Mouse (Mus musculus) hindbrain, embryonic 12.5 days (tissue): ENCODE results near the gene Zc3h13. TPM values are rescaled to one million over a fixed set of nuclear protein-coding genes. Genes with fewer than 3 reads are reported as not detected.

Source experiments
- ATAC-seq: fragments of 200-750 bp; cut with Nextera tagmentation; 2 replicates; pipeline ENCODE4 v1.8.0; 2017; ENCODE audit warnings: moderate TSS enrichment; ENCODE audit not compliant: low FRiP score
- H3K27ac ChIP-seq: fragments of 300-500 bp; sonication (generic); 2 replicates; pipeline ENCODE4 v1.5.1; 2016; ENCODE audit warnings: mild to moderate bottlenecking
- H3K27me3 ChIP-seq: fragments of 300-500 bp; sonication (generic); 2 replicates; pipeline ENCODE4 v1.6.1; 2016; ENCODE audit warnings: mild to moderate bottlenecking
- H3K36me3 ChIP-seq: fragments of 300-500 bp; sonication (generic); 2 replicates; pipeline ENCODE4 v1.6.1; 2016; ENCODE audit warnings: mild to moderate bottlenecking
- H3K4me1 ChIP-seq: fragments of 300-500 bp; sonication (generic); 2 replicates; pipeline ENCODE4 v1.6.1; 2016
- H3K4me2 ChIP-seq: fragments of 300-500 bp; sonication (generic); replicated peaks from 2 replicates; pipeline ENCODE4 v1.6.1; 2016; ENCODE audit warnings: mild to moderate bottlenecking
- H3K4me3 ChIP-seq: fragments of 300-500 bp; sonication (generic); 2 replicates; pipeline ENCODE4 v1.5.1; 2016; ENCODE audit warnings: mild to moderate bottlenecking
- H3K9ac ChIP-seq: fragments of 300-500 bp; sonication (generic); 2 replicates; pipeline ENCODE4 v1.6.1; 2016; ENCODE audit warnings: mild to moderate bottlenecking, moderate library complexity
- H3K9me3 ChIP-seq: fragments of 300-500 bp; sonication (generic); replicated peaks from 2 replicates; pipeline ENCODE4 v1.6.1; 2016; ENCODE audit warnings: mild to moderate bottlenecking
- WGBS: fragments of 180-500 bp; shearing (Covaris S2); methylation state at CpG from one replicate; pipeline ENCODE4 v1.1.7; 2016; 5-methylcytosine and 5-hydroxymethylcytosine counted together
- polyA plus RNA-seq: library from polyadenylated mRNA; unstranded; fragments of >200 nt; fragmentation: Nextera tagmentation; extraction: Ambion mirVana; gene quantifications from 2 replicates; pipeline ENCODE4 v1.2.1, GENCODE M21; 2016

Gene Zc3h13
- polyA plus RNA-seq, 1 experiment from 2014 or later, result 43.9 TPM

DNA sequence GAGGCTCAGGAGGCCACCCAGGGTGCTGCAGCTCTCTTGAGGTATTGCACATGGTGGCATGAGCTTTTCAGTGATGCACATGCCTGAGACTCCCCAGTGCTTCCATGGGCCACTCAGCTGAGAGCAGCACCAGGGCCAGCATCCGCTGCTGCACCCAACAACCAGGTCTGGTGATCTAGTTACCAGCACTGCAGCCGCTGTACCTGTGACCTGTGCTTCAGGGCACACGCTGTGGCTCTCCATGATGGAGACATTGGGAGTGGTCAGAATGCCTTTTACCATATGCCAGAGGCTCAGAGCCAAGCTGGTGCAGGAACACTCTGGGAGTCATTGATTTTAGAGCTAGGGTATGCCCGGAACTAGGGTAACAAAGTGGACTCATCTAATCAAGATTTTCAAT lies 50.1 kb downstream of the Zc3h13 start:
- H3K4me1 ChIP-seq, result no peaks in the 10 kb centered on the region
- H3K9me3 ChIP-seq, result no peaks in the 10 kb centered on the region
- no peak overlapping the region for H3K9ac ChIP-seq
- H3K4me3 ChIP-seq, result no peak overlapping the region
- no peak for ATAC-seq
- 95% methylated on average over 4 of the region's 4 CpGs for WGBS
- H3K4me2 ChIP-seq, result no peak overlapping the region
- no peak overlapping the region for H3K27ac ChIP-seq
- H3K27me3 ChIP-seq, result no peaks in the 10 kb centered on the region
- H3K36me3 ChIP-seq, result peaks cover 60% of the 10 kb centered on the region

- no peak overlapping the region for H3K4me3 ChIP-seq
- no peak overlapping the region for H3K27ac ChIP-seq
- WGBS, result 88% methylated on average over 2 of the region's 2 CpGs
- no peak for ATAC-seq
- H3K4me2 ChIP-seq, result no peak overlapping the region
- no peak overlapping the region for H3K9ac ChIP-seq
- no peaks in the 10 kb centered on the region for H3K9me3 ChIP-seq
- no peaks in the 10 kb centered on the region for H3K27me3 ChIP-seq
- no peaks in the 10 kb centered on the region for H3K4me1 ChIP-seq
- peaks cover 41% of the 10 kb centered on the region for H3K36me3 ChIP-seq
Measured at GRCm38 (mm10) chr14:75337884-75338283, 53.7 kb downstream of the Zc3h13 start.

DNA sequence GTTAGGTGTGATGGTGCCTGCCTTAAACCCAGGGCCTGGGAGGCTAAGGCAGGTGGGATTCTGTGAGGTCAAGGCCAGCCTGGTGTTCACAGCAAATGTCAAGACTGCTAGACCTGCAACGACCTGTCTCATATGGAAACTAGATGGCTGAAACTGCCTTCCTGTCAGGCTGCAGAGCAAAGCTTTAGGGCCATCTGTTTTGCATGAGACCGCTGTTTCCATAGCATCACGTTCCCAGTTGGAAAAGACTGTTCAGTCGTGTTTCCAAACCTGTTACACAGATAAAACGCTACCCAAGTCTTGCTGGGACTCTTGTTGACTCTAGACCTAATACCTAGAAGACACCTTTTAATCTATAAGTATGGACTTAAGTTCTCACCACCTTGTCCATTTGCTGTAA lies 61.9 kb downstream of the Zc3h13 start:
- peaks cover 32% of the 10 kb centered on the region for H3K36me3 ChIP-seq
- no peaks in the 10 kb centered on the region for H3K4me1 ChIP-seq
- 84% methylated on average over 5 of the region's 5 CpGs for WGBS
- ATAC-seq, result no peak
- H3K4me3 ChIP-seq, result no peak overlapping the region
- no peaks in the 10 kb centered on the region for H3K27me3 ChIP-seq
- H3K9ac ChIP-seq, result no peak overlapping the region
- H3K27ac ChIP-seq, result no peak overlapping the region
- no peaks in the 10 kb centered on the region for H3K9me3 ChIP-seq
- H3K4me2 ChIP-seq, result no peak overlapping the region

- no peaks in the 10 kb centered on the region for H3K27me3 ChIP-seq
- H3K4me3 ChIP-seq, result no peak overlapping the region
- no peak for ATAC-seq
- H3K4me2 ChIP-seq, result no peak overlapping the region
- no peak overlapping the region for H3K27ac ChIP-seq
- 0 out of 2 replicates have a peak, but pooled peaks cover 1% of the 10 kb centered on the region for H3K36me3 ChIP-seq
- H3K9me3 ChIP-seq, result no peaks in the 10 kb centered on the region
- no peak overlapping the region for H3K9ac ChIP-seq
- no peaks in the 10 kb centered on the region for H3K4me1 ChIP-seq
- 71% methylated on average over 4 of the region's 4 CpGs for WGBS
Measured at GRCm38 (mm10) chr14:75351626-75352025, 67.5 kb downstream of the Zc3h13 start.

- H3K9me3 ChIP-seq, result no peaks in the 10 kb centered on the region
- H3K4me2 ChIP-seq, result no peak overlapping the region
- H3K27ac ChIP-seq, result no peak overlapping the region
- 0 out of 2 replicates have a peak, but pooled peaks cover 2% of the 10 kb centered on the region for H3K27me3 ChIP-seq
- no peaks in the 10 kb centered on the region for H3K36me3 ChIP-seq
- WGBS, result 50% methylated on average over 6 of the region's 6 CpGs
- no peak overlapping the region for H3K9ac ChIP-seq
- no peak for ATAC-seq
- H3K4me3 ChIP-seq, result no peak overlapping the region
- peaks cover 2% of the 10 kb centered on the region; the same call in 1 of the 2 replicates for H3K4me1 ChIP-seq
Measured at GRCm38 (mm10) chr14:75363316-75363715, 79.1 kb downstream of the Zc3h13 start.

DNA sequence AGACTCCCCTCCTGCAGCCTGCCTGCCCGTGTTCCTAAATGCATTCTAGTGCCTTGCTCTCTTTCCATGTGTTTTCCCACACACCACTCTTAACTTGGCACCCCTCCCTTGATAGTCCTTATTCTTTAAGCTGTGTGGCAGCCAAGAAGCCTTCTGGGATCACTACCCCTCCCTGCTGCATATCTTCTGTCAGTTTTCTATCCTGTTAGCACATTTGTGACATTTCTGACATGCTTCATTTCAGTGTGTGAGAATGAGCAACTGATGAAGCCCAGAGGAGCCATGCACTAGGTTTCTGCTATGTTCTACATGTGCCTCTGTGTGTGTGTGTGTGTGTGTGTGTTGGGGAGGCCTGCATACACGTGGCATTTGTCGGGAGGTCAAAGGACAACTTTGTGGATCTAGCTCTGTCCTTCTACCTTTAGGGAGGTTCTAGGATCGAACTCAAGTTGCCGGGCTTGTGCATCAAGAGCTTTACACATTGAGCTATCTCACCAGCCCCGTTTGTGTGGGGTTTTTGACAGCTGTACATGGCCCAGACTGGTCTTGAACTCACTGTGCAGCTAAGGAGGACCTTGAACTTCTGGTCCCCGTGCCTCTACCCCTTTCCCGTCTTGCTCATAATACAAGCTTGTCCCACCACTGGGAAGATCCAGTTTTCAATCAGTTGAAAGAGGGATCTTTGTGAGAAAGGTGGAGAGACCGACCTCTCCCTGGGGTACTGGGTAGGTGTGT lies 81.3 kb downstream of the Zc3h13 start:
- Histone ChIP-seq H3K4me1 (peaks cover 2% of the 10 kb centered on the region; the same call in 1 of the 2 replicates), H3K4me3 (no peak overlapping the region), H3K36me3 (no peaks in the 10 kb centered on the region), H3K4me2 (no peak overlapping the region), H3K9me3 (no peaks in the 10 kb centered on the region), H3K27me3 (0 out of 2 replicates have a peak, but pooled peaks cover 2% of the 10 kb centered on the region), H3K9ac (no peak overlapping the region), H3K27ac (no peak overlapping the region)
- 79% methylated on average over 9 of the region's 9 CpGs for WGBS
- ATAC-seq, result no peak

- H3K9me3 ChIP-seq, result no peaks in the 10 kb centered on the region
- H3K4me1 ChIP-seq, result peaks cover 2% of the 10 kb centered on the region; the same call in 1 of the 2 replicates
- no peak overlapping the region for H3K9ac ChIP-seq
- no peaks in the 10 kb centered on the region for H3K36me3 ChIP-seq
- 35% methylated on average over 11 of the region's 11 CpGs for WGBS
- no peak overlapping the region for H3K4me3 ChIP-seq
- no peak overlapping the region for H3K4me2 ChIP-seq
- H3K27ac ChIP-seq, result no peak overlapping the region
- H3K27me3 ChIP-seq, result 0 out of 2 replicates have a peak, but pooled peaks cover 2% of the 10 kb centered on the region
- no peak for ATAC-seq
Measured at GRCm38 (mm10) chr14:75366741-75367140, 82.6 kb downstream of the Zc3h13 start.

- Histone ChIP-seq H3K27ac (no peak overlapping the region), H3K4me3 (no peak overlapping the region), H3K9ac (no peak overlapping the region), H3K27me3 (0 out of 2 replicates have a peak, but pooled peaks cover 2% of the 10 kb centered on the region), H3K4me2 (no peak overlapping the region), H3K4me1 (peaks cover 2% of the 10 kb centered on the region; the same call in 1 of the 2 replicates), H3K36me3 (no peaks in the 10 kb centered on the region), H3K9me3 (no peaks in the 10 kb centered on the region)
- ATAC-seq, result no peak
- WGBS, result 49% methylated on average over 3 of the region's 3 CpGs
Measured at GRCm38 (mm10) chr14:75367503-75367902, 83.3 kb downstream of the Zc3h13 start.

- Histone ChIP-seq H3K27ac (no peak overlapping the region), H3K4me1 (no peaks in the 10 kb centered on the region)
- 58% methylated on average over 5 of the region's 5 CpGs for WGBS
Measured at GRCm38 (mm10) chr14:75369880-75370279, 85.7 kb downstream of the Zc3h13 start.

DNA sequence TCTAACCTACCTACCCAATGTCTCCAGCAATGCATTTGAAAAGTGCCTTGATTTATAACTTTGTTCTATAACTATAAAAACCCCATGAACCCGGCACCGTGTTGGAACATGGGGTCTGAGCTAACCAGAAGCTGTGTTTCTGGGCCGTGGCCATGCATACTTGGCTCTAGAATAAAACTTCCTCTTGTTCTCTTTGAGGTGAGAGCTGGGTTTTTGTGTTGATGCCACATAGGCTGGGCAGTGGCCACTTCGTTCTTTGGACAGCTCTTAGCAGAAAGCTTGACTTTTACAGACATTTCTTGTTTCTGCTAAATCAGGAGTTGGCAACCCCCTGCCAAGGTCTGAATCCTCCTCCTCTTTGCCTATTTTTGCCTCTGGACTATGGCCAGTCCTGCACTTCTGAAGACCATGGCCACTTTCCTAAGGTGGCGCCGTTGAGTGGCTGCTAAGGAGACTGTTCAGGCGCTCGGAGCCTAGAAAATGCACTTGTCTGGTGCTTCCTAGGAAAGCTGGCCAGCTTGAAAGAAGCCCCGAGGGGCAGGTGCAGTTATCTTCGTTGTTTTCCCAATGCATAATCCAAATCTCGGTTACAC lies 90.9 kb downstream of the Zc3h13 start:
- Histone ChIP-seq H3K36me3 (no peaks in the 10 kb centered on the region), H3K27me3 (no peaks in the 10 kb centered on the region), H3K9ac (no peak overlapping the region), H3K9me3 (no peaks in the 10 kb centered on the region), H3K4me1 (0 out of 2 replicates have a peak, but pooled peaks cover 5% of the 10 kb centered on the region), H3K4me3 (no peak overlapping the region), H3K4me2 (no peak overlapping the region), H3K27ac (no peak overlapping the region)
- 68% methylated on average over 11 of the region's 11 CpGs for WGBS
- no peak for ATAC-seq

More at GRCm38 (mm10) chr14:75369880-75370279, 85.7 kb downstream of the Zc3h13 start:
- Histone ChIP-seq H3K4me2 (no peak overlapping the region), H3K27me3 (0 out of 2 replicates have a peak, but pooled peaks cover 2% of the 10 kb centered on the region), H3K36me3 (no peaks in the 10 kb centered on the region), H3K9ac (no peak overlapping the region), H3K9me3 (no peaks in the 10 kb centered on the region), H3K4me3 (no peak overlapping the region)
- no peak for ATAC-seq

GRCm38 (mm10) chr14:75376256-75376655 lies 92.1 kb downstream of the Zc3h13 start:
- 0 out of 2 replicates have a peak, but pooled peaks cover 5% of the 10 kb centered on the region for H3K4me1 ChIP-seq
- WGBS, result 54% methylated on average over 2 of the region's 2 CpGs
- H3K9ac ChIP-seq, result no peak overlapping the region
- H3K36me3 ChIP-seq, result no peaks in the 10 kb centered on the region
- no peaks in the 10 kb centered on the region for H3K9me3 ChIP-seq
- H3K27me3 ChIP-seq, result no peaks in the 10 kb centered on the region
- no peak overlapping the region for H3K27ac ChIP-seq
- H3K4me3 ChIP-seq, result no peak overlapping the region
- no peak for ATAC-seq
- H3K4me2 ChIP-seq, result no peak overlapping the region

GRCm38 (mm10) chr14:75377612-75378011 lies 93.4 kb downstream of the Zc3h13 start:
- H3K9ac ChIP-seq, result no peak overlapping the region
- no peaks in the 10 kb centered on the region for H3K27me3 ChIP-seq
- WGBS, result 48% methylated on average over 7 of the region's 7 CpGs
- 0 out of 2 replicates have a peak, but pooled peaks cover 5% of the 10 kb centered on the region for H3K4me1 ChIP-seq
- no peak overlapping the region for H3K27ac ChIP-seq
- no peak for ATAC-seq
- no peaks in the 10 kb centered on the region for H3K36me3 ChIP-seq
- H3K4me3 ChIP-seq, result no peak overlapping the region
- H3K9me3 ChIP-seq, result no peaks in the 10 kb centered on the region
- no peak overlapping the region for H3K4me2 ChIP-seq
